Mouse (Mus musculus) lung, adult 2 months (tissue): ENCODE data around the gene Mdm2.

Source experiments
- CTCF ChIP-seq: fragments of 200-500 bp; IDR thresholded peaks from 2 replicates; pipeline ENCODE4 v1.5.1; 2011; ENCODE audit warnings: mild to moderate bottlenecking, low read length, control low read depth; ENCODE audit not compliant: insufficient read depth
- POLR2A ChIP-seq: fragments of 200-500 bp; IDR thresholded peaks from 2 replicates; pipeline ENCODE4 v1.6.1; 2011; ENCODE audit warnings: low read depth, mild to moderate bottlenecking, control low read depth, low read length, borderline replicate concordance; ENCODE audit errors: extremely low read depth

DNA sequence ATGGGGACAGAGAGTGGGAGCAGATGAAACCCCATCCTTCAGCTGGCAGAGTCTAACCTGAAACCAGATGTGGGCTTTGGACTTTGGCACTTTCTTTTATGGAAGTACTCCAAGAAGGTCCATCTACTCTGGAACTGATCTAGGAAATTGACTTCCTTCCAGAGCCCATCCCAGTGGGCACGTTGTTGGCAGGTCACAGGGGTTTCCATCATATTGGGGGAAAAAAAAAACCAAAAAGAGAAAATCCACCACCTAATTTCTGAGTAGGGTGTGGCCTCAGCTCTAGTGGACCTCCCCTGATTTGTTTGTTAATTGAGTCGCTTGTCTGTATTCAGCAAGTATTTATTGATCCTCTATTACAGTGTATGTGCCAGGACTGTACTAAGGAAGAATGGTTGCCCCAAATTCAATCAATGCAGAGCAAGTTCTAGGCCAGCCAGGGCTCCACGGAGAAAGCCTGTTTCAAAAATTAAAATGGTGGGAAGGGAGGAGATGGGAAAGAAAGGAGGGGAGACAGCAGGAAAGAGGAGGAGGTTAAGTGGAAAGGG, 55.9 kb downstream of the Mdm2 start:
- TF ChIP-seq CTCF (no peak), POLR2A (no peak)
